Mouse (Mus musculus) spleen, postnatal 36 days (tissue): ENCODE measurements at regions not wholly inside any gene's neighbourhood (a gene's known extent, or its start where the extent isn't known, plus 50 kb on each side); places are given as distances from the start of the nearest gene placed in this dataset.

Experiments used
- DNase-seq, 2 experiments: peaks; one replicate each; pipeline ENCODE4 v3.0.0; 2022; ENCODE audit warnings: low spot score in 2 of 2, mixed read lengths in 1 of 2

DNA sequence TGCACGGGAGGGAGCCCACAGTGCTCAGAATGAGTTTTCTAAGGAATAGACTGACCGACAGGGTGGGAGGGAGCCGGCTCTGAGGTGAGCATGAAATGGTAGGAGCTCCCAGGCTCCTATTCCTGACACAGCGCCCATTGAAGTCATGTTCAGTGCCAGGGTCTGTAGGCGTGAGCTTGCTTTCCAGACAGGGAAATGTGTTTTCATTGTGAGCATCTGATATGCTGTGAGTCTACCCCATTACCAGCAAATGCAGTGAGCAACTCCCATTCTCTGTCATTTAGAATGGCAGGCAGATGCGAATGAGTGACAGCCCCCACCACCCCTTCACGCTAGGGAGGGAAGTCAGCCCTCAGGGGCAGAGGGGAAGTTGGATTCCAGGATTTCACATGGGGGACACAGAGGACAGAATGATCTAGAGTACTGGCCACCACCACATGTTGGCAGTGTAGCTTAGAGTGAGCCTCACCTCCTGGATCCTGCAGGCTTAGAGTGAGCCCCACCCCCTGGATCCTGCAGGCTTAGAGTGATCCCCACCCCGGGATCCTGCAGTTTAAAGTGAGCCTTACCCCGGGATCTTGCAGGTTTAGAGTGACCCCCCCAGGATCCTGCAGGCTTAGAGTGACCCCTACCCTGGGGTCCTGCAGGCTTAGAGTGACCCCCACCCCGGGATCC lies 283.2 kb upstream of the Eef2kmt start:
- DNase-seq: no peak

DNA sequence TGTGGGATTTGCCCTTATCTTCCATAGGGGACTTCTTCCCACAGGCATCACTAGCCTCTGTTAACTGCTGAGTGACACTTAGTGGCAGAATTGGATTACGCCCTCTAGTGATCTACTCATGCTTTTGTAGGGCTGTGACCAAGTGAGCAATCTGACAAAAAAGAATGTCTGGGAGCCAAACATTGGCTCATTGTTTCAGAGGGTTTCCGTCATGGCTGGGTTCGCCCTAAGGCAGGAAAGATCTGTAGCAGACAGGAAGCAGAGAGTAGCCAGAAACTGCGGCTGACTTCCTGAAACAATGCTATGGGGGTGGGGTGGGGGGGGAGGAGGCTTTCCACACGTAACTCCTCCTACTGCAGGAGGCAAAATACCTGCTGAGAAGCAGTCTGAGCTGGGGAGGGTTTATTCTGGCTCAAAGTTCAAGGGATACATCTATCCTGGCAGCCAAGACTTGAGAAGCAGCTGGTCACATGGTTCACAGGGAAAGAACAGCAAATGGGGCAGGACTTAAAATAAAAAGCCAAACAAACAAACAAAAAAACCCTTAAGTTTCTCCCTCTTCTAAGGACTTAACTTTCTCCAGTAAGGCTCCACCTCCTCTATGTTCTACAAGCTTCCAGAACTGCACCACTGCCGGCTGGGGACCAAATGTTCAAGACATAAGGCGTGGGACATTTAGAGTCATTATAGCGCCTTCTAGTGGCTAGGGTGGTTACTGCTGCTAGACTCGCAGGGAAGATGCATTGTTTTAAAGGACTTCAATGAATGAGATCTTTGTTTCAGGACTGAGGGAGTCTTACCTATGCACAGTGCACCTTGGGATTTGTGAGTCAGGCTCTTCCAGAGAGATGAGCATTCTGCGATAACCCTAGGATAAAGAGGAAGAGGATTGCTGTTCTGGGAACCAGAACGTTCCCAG lies 281.8 kb upstream of the Eef2kmt start:
- no peak for DNase-seq

DNA sequence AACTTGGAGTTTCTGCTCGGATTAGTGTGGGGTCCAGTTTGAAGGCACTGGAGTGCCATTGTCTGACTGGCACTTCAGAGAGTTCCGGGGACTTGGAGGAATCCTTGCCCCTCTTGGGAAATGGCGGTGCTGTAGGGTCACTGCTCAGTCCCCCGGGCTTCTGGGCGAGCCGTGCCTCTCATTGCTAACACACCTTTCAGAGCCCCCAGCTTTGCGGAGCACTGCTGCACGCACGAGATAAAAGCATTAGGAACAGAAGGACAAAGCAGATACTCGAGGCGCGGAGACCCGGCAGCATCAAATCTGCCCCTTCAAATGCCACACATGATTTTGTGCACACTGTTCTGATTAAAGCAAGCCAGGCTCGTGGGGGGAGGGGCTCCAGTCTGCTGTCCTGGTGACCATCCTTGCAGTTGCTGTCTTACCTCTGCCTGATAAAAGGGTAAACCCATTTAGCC lies 280.8 kb upstream of the Eef2kmt start:
- DNase-seq: no peak

DNA sequence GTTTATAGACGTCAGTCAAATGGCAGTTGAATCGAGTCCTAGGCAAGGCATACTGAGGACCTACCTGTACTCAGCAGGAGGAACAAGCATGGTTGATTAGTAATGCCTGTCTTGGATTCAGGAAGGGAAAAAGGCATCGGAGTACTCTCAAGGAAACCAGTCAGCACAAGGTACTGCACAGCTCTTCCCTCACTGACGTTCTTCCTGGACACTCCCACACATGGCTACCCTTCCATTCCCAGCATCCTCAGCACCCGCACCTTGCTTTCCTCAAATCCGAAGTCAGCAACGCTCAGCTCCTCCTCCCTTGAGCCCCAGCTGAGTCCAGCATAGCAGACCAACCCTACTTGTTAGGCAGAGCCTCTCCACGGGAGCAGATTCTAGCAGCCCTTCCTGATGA lies 279.6 kb upstream of the Eef2kmt start:
- no peak for DNase-seq

DNA sequence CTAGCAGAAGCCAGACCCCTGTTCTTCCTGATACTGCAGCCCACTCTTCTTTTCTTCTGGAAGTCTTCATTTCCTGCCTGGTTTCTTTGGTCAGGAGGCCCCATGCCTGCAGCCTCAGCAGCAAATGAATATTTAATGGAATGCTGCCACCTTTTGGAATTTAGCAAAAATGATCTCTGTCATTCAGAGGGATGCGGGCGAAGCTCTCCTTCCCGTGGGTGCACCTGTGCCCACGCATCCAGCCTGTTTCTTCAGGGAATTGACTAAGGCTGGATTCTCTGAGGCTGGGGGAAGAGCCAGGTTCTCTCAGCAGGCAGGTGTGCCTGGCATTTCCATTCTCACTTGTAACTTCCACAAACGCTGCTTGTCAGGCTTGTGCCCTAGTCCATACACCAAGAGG lies 279.1 kb upstream of the Eef2kmt start:
- DNase-seq: no peak

DNA sequence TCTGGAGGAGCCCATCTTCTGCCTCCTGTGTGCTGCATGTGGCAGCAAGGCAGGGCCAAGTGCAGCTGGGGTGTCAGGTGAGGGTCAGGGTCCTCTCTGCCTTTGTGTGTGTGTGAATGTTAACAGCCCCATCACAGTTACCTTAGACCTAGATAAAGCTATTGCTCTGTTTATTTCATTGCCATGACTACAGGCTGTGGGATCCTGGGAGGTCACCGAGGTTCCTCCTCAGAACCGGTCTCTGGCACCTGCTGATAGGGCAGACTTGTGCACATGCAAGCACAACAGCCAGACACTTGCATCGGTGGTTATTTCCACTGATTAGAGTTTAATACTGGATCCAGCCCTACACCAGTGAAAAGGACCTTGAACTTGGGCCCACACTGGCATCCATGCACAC lies 278.6 kb upstream of the Eef2kmt start:
- no peak for DNase-seq

DNA sequence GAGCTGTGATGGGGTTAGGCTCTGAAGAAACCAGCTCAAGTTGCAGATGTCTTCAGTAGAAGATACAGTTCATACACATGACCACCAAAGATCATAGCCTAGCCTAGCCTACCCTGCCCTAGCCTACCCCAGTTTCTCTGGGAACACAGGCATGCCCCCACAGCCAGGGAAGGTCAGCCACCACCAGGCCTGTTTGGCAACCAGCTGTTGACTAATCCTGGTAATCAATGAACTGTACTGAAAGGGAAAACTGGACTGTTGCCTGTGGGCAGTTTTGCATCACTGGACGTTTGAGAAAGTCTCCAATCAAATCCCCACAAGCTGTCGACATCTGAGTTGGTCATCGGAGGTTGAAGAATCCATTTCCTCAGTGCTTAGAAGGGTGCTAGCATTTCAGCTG lies 276.5 kb upstream of the Eef2kmt start:
- DNase-seq: no peak

DNA sequence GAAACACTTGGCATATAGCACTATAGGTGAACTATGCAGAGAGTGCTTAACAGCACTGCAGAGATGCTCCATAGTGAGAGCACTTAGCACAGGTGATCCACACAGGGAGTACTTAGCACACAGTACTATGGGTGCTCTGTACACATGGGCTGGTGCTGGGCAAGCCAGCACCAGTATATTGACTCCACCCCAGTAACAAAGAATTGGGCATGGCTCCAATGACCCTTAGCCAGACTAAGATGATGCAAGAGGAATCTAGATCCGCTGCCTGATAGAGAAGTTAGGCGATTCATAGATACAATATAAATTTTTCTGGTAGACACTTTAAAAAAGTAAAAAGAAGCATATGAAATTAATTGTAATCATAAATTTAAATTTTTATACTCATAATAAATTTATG lies 274.0 kb upstream of the Eef2kmt start:
- DNase-seq: no peak

DNA sequence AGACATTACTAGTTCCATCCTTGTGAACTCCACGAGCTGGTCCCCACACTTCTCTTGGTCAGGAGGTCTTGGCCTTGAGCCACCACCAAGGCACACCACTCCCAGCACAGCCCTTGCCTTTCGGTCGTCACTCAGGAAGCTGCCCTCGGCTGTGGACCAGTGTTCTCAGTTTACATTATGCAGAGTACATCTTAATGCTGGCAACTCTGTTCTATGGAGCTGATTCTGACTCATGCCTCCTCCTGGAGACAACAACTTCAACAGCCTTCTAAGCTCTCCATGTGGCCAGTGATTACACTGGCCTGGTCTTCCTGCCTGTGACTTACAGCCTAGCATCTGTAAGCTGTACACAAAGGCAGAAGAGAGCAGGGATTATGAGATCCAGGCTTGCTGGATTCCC lies 272.2 kb upstream of the Eef2kmt start:
- no peak for DNase-seq

DNA sequence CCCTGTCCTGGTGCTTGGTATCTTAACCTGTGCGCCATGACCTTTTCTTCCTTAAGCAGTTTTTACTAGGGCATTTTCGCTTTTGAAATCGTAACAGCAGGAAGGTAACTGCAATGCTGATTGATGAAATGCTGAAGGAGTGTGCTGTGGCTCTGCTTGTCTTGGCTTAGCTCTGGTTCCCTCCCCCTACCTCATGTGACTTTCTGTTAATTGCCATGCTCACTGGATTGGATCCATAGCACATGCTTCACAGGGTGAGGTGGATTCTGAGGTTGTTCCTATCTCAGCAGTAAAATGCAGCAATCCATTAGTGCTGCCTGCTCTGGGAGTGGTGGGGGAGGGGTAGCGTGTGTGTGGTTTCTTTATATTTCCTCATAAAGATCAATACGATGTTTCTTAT lies 268.6 kb upstream of the Eef2kmt start:
- DNase-seq: no peak

DNA sequence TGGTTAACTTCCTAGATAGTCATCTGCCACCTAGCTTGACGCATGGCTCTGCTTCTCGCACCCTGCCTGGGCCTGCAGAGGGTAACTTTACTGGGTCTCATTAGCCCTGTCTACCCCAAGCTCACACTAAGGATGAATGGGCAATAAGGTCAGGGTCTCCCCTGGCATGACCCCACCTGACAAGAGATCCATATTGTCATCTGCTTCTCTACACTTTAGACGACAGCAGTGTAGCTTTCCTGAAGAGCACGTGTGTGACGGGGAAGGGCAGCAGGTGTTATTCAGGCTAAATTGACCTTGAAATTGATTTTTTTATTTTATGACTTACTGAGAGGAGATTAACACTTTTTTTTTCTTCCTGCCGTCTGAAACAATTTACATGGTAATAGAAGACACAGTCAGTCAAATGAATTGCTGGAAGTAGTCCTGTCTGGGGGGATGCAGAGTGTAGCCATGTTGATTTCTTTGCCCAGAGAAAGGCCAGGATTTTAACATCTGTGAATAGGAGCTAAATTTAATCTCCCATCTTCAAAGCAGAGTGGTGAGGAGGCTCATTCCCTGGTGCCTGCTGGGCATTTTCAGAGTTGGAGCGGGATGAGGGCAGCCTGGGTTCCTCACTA lies 267.7 kb upstream of the Eef2kmt start:
- no peak for DNase-seq

DNA sequence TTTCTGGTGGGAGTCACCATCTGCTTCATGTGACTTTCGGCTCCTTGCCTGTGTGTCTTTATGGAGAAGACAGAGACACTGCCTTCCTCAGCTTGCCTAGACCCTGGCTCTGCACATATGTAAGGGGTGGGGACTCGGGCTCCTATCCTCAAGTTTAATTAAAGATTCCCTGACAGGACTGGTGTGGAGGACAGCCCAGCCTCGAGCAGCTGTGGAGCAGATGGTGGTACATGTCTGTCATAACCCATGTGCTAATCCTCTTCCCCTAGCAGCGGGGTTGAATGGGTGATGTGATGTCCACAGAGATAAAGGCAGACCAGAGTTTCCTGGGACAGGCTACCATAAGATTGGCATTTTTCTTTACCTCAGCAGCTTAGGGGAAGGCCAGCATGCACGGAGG lies 262.0 kb upstream of the Eef2kmt start:
- DNase-seq: no peak

DNA sequence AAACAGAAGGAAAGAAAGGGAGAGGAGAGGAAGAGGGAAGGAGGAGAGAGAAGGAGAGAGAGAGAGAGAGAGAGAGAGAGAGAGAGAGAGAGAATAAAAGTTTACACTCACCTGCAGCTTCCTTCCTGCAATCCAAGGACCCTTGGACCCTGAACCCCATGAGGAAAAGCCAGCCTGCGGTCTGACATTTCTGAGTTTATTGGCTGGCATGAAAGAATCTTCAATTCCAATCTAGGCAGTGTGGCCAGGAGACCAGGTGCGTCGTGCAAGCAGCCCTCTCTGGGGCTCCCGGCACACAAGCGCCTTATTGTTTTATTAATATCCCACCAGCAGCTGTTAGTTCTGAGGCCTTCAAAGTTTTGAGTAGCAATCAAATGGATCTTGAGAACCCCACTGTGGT lies 260.1 kb upstream of the Eef2kmt start:
- DNase-seq: no peak

DNA sequence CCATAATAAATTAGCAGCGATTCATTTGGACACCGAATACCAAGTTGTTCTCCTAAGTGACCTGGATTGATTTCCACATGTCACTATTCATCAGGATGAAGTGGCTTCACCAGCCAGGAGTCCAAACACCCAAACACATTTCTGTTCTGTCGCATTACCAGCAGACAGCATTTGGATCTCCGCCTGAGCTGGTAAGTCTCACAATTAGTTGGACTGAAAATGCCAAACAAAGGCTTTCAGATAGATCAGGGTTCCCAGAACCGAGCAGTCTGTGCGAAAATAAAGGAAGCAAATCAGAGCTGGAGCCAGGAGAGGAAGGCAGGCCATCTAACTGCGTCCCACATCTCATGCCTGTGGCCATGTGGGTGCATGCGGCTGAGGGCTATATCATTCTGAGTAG lies 251.5 kb upstream of the Eef2kmt start:
- DNase-seq: no peak

DNA sequence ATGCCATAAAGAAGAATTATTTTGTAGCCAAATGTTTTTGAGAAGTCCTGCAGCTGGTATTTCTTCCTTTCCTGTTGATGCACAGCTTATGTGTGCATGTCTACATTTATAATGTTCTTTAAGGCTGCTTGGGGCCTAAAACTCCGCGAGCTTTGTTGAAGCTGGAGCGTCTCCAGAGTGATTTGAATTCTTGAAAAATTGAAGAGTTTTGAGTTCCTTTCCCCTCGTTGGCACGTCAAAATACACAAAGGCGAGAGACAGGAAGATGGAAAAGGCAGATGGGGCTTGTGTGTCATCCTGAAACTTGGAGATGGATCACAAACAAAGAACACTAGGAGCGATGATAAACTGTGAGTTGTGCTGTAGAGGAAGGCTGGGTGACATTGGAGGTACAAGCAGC lies 246.2 kb upstream of the Eef2kmt start:
- DNase-seq: no peak

DNA sequence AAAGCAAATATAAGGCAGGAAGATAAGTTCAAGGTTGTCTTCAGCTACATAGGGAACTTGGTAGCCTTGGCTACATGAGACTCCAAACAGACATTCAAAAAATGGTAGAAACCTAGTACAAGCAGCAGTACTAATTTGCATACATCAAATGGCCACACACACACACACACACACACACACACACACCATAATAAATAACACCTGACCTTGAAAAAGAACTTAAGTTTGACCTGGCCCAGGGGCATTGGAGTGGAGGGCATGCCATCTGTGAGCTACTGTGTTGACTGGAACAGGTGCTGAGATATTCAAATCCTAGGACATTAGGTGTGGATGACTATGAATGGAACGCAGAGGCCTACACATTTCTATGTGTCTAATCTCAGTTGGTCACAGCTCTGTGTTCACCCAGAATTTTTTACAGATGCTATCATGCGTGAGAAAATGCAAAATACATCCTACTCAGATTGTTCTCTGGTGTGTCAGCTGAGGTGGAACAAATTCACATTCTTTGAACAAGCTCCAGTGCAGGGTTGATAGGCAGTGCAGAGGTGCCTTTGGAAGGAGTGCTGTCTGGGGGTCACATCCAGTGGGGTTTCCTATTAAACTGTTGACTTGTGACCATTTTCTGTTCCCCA lies 240.4 kb upstream of the Eef2kmt start:
- DNase-seq: no peak

DNA sequence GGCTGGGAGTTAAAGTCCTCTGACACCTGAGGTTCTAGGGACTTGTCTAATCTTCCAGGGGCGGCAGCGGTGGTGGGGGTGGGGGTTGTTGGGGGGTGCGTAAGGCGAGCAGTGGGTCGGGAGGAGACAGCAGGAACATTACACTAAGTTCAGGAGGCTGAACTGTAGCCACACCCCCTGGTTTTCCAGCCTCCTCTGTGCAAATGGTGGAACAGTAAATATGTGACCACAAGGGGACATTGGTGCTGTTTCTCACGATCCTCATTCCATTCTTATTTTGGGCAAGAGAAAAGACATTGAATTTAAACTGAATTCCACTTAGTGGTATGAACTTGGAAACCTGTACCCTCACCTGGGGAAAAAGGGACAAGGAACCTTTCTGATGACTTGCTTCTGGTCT lies 237.6 kb upstream of the Eef2kmt start:
- DNase-seq: no peak

DNA sequence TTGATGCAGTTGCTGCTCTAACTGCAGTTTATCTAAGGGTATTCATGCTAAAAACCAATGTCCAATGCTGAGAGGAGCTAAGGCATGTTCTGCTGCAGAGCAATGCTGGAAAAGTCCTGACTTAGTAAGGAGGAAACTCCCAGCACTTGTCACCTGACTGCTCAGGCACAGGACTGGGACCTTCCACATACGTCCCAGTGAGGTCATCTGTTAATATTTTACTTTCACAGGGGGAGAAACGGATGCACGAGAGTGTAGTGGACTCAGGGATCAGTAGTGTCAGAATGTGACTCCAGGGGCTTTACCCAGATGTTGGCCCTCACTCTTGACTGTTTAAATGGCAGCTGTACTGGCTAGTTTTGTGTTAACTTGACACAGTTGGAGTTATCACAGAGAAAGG lies 231.5 kb upstream of the Eef2kmt start:
- no peak for DNase-seq

DNA sequence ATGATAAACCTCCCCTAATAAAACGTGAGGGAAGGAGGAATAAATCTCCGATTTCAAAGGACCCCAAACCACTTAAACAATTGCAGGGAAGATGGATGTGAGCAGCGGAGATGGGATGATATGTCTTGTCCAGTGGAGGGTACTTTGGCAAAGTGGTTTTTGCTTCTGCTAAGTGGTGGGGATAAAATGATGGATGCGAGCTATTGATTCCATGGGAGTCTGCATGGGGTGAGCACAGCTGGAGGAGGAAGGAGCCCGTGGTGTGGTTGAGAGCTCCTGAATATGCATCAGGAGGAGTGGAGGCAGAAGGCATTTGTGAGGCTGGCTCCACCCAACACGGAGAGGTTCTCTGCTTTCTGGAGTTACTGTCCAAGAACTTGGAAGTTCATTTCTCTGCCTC lies 227.6 kb upstream of the Eef2kmt start:
- DNase-seq: no peak

DNA sequence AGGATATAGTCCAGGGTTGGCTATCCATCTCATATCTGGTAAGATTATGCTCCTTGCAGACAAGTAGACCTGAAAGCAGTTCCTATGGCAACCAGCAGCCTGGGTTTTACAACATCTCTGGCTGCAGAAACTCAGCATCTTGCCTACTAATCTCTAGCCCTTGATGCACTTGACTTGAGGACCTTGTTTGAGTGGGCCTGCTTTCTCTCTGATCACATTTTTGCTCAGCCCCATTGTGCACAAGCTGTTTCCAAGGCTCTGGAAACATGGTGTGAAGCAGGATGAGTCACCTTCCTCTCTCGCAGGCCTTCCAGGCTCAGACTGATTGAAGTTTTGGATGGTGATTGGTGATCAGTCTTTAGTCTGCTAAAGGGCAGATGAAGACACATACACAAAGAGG lies 224.4 kb upstream of the Eef2kmt start:
- no peak for DNase-seq

DNA sequence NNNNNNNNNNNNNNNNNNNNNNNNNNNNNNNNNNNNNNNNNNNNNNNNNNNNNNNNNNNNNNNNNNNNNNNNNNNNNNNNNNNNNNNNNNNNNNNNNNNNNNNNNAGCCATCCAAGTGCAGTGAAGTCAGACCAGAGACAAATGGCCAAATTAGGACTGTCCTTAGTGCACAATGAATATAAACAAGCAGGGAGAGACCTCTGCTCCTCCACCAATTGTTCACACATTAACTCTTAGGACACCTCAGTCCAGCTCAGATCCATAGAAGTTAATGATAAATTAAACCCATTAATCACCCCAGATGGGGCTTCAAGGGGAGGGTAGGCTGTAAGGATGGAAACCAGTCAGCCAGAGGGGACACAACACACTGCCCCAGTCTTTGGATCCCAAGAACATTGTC lies 223.2 kb upstream of the Eef2kmt start:
- DNase-seq: no peak

DNA sequence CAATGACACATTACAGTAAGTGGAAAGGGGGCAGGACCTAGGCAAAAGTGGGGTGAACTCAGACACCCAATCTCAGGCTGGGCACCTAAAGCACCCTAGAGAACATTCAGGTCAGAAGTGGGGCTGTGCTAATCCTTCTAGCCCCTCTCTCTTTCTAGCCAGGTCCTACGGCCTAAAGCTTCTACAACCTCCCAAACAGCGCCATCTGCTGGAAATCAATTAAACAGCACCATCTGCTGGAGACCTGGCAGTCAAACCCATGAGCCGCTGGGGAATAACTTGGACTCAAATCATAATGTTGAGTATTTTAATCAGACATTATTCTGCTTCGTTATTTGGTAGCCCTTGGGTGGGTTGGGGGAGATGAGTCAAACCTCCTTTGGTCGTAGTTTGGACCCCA lies 215.5 kb upstream of the Eef2kmt start:
- DNase-seq: no peak
